Mouse (Mus musculus) frontal cortex, adult (tissue): ENCODE results near the gene Cutal.
"Not testable (repeated sequence)": the region's sequence is repeated elsewhere in the genome, so short reads cannot be mapped to it uniquely, and the experiment has no call there.

ENCODE experiments used
- ATAC-seq: cut with Nextera tagmentation; 2 replicates; pipeline ENCODE4 v1.9.2; 2017; ENCODE audit warnings: mild to moderate bottlenecking, moderate library complexity, mixed read lengths; ENCODE audit not compliant: low TSS enrichment

Cutal gene

GRCm38 (mm10) chr2:34874271-34874670 is at the start of gene Cutal:
TSS of gene Cutal (plus strand) at chr2:34874396.
- ATAC-seq = no peak

DNA sequence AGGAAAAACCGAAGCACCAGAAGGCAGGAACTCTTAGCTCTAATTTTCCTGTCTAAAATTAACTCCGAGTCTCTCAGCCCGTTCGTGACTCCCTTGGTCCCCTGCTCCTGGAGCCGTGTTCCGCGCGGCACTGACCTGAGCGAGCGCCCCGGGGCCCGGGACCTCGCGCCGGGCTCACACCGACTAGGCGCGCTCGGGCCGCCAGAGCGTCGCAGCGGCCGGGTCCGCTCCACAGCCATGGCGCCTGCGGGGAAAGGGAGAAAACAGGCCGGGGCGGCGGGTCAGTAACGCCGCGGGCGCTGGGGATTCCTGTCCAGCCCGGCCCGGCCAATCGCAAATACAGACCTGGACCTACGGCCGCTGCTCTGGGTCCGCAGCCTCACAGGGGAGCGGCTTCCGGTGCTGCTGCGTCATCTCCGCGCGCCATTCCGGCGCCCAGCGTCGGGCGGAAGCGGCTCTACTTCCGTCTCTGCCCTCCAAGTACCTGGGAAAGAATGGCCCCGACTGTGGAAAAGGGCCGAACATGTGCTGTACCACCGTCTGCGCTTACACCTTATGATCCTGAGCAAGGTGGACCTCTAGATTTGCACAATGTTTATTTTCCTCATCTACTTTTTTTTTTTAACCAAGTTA is 48.3 kb upstream of the Cutal start, which contains the start of gene Fbxw2:
Fbxw2 (minus strand) TSS at position 485 of the 633 bp plus-strand sequence.
- peak; percentile 99 for ATAC-seq

DNA sequence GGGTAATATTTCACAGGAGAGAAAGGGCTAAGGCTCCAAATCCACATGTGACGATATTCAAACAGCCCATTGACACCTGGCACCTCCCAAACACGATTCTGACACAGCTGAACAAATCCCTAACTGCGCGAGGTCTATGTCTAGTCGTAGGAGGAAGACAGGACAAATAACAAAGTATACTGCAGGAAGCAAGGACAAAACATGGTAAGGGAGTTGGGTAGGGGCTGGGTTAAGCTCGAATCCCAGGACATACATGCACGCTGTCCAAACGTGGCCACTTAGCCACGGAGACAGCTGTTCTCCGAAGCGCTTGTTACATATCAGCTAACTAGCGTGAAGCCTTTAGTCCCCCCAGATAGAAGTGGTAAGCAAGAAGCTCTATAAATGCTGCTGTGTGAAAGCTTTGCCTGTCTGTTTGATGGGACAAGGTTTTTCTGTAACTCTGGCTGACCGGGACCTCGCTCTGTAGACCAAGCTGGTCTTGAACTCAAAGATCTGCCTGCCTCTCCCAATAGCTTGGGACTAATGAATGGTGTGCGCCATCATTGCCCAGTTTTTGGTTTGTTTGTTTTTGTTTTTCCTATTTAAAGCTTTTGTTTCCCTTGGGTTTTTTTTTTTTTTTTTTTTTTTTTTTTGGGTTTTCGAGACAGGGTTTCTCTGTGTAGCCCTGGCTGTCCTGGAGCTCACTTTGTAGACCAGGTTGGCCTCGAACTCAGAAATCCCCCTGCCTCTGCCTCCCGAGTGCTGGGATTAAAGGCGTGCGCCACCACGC is 47.5 kb upstream of the Cutal start:
- ATAC-seq = 0 out of 2 replicates have a peak, but pooled peaks have one; percentile 24

- no peak for ATAC-seq
These were observed 46.6 kb upstream of the Cutal start for GRCm38 (mm10) chr2:34827591-34827990.

GRCm38 (mm10) chr2:34828026-34828425 is 46.2 kb upstream of the Cutal start:
- no peak for ATAC-seq

GRCm38 (mm10) chr2:34830066-34830465 is 44.1 kb upstream of the Cutal start:
- ATAC-seq = not testable (repeated sequence)

DNA sequence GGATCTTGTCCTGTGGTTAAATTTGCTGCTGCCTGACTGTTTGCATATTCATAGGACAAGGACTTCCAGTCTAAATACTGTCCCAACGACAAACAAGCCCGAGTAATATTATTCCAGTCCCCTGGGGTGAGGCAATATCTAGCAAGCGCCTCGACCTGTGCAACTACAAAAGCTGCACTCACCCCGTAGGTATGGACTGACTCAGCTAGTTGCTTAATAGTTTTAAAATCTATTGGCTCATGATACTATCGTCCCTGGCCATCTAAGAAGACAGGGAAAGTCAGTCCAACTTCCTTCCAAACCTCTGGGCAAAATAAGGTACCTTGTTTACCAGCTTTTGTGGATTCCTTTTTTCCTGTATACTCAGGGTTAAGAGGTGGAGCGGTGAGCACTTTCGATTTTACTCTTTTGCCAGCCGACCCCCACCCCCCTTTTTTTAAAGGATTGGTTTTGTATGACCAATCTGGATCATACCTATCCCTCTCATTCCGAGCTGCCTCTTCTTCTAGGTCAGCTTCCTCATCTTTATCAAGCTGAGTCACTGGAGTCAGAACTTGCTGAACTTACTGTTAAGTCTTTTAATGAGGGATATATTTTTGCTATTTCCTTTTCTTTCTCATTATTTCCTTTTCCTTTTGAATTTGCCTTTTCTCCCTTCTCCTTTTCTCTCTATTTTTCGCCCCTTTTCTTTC is 41.3 kb upstream of the Cutal start, which contains the start of gene Gm34653:
Gm34653 (plus strand) TSS at position 242 of the 692 bp plus-strand sequence.
- not testable (repeated sequence) for ATAC-seq

DNA sequence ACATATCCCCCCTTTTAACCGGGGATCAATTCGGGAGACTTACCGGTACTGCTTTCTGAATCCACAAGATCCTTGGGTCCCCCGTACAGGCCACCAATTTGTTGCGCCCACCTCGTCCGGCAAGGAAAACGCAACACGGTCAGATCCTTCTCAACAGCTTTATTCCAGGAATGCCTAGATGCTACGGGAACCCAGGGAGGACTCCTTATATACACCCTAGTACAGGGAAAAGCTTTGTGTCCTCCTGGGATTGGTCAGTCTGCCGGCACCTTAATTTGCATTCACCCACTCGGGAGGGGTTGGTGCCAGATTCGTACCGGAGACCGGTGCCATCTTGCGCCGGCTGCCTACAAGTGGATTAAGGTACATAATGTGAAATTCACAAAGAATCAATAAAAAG is 40.6 kb upstream of the Cutal start:
- ATAC-seq = no peak

- ATAC-seq = no peak
These were observed 38.5 kb upstream of the Cutal start for GRCm38 (mm10) chr2:34835669-34836068.

- ATAC-seq = not testable (repeated sequence)
These were observed 34.1 kb upstream of the Cutal start for GRCm38 (mm10) chr2:34840143-34840542.

GRCm38 (mm10) chr2:34841706-34842105 is 32.5 kb upstream of the Cutal start:
- ATAC-seq = peak; percentile 95

GRCm38 (mm10) chr2:34843211-34843939 is 30.8 kb upstream of the Cutal start:
- peak; percentile 64; the same call in 1 of the 2 replicates for ATAC-seq

GRCm38 (mm10) chr2:34847702-34848101 is 26.5 kb upstream of the Cutal start:
- ATAC-seq = no peak

GRCm38 (mm10) chr2:34855265-34855664 is 18.9 kb upstream of the Cutal start:
- ATAC-seq = no peak

DNA sequence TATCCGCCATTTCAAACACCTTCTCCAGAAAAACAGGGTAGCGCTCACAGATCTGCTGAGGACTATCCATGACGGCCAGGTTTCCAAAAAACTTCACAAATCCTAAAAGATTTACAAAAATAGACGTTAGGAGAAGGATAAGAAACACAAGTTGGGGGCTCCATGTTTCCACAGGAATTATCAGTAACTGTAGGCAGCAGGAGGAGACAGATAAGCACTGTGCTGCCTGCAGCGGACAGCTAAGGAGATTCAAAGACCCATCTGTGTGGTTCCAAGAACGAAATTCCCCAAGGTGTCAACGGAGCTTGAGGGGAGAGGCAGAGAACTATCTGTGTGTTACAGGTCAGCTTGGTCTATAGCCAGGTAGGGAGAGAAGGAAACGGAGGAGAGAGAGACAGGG is 16.5 kb upstream of the Cutal start:
- no peak for ATAC-seq

GRCm38 (mm10) chr2:34869680-34870079 is 4.5 kb upstream of the Cutal start:
- no peak for ATAC-seq

GRCm38 (mm10) chr2:34870520-34871474 is 3.4 kb upstream of the Cutal start:
- peak; percentile 97 for ATAC-seq

DNA sequence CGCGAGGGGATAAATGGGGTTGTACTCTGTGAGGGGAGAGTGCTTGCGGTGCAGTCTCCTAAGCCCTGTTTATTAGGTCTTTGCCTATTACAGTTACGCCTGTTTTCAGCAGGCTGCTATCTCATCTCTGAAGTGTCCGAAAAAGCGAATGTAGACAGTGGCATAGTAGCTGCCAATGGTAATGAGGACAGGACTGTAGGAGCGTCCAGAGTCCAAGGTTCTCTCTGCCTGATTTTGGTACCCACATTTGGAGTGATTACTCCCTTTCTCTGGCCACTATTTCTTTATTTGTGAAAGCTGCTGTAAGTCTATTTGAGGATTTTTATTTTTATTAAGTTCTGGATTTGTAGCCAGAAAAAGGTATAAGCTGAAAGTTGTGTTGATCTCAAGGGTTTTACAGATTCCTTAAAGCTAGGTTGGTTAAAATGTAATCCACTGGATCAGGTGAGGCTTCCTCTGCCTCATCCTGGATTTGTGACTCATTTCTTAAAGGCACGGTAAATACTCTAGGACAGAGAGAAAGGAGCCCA is 685 bp downstream of the Cutal start, which contains the start of gene Psmd5:
Psmd5 (minus strand) TSS at position 153 of the 530 bp plus-strand sequence.
- ATAC-seq = no peak

DNA sequence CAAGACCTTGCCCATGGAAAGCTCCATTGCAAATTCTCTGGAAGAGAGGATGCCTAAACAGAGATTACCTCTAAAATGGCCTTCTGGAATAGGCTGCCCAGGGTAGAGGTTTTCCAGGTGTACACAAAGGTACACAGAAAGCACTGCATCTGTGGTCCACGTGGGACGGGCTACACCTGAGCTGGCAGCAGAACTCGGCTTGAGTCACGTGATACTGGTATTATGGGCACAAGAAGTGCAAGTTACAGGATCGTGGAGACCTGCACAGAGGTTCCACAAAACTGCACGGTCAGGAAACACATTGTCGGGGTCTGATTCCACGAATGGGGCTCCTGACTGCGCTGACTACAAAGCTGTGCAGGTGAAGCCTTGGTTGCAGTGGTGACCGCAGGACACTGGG is 5.9 kb downstream of the Cutal start:
- ATAC-seq = no peak

GRCm38 (mm10) chr2:34882757-34883156 is 8.6 kb downstream of the Cutal start:
- no peak for ATAC-seq
